Mouse (Mus musculus): Measurements from ENCODE around the gene Csmd2. TPM values are rescaled to one million over a fixed set of nuclear protein-coding genes. Genes with fewer than 3 reads are reported as not detected.

The Csmd2 gene
- polyA plus RNA-seq, 1 experiment, result 0.28 TPM

- DNase-seq (ENCODE audit: low read depth), result no peak
Measured at GRCm38 (mm10) chr4:128241854-128242356, 254.2 kb downstream of the Csmd2 start.

GRCm38 (mm10) chr4:128245201-128245600 lies 257.5 kb downstream of the Csmd2 start:
- DNase-seq (ENCODE audit: low read depth), result no peak

- no peak for DNase-seq (ENCODE audit: low read depth)
Measured at GRCm38 (mm10) chr4:128248676-128249075, 261.0 kb downstream of the Csmd2 start.

- DNase-seq (ENCODE audit: low read depth), result no peak
Measured at GRCm38 (mm10) chr4:128259211-128259610, 271.6 kb downstream of the Csmd2 start.

- no peak for DNase-seq (ENCODE audit: low read depth)
Measured at GRCm38 (mm10) chr4:128260907-128261560, 273.4 kb downstream of the Csmd2 start, which contains the start of gene Hmgb4. Hmgb4 (minus strand) TSS chr4:128260957.

- DNase-seq (ENCODE audit: low read depth), result no peak
Measured at GRCm38 (mm10) chr4:128264491-128264890, 276.8 kb downstream of the Csmd2 start.

- DNase-seq (ENCODE audit: low read depth), result no peak
Measured at GRCm38 (mm10) chr4:128265341-128265740, 277.7 kb downstream of the Csmd2 start.

GRCm38 (mm10) chr4:128269261-128269875 lies 281.7 kb downstream of the Csmd2 start:
- DNase-seq (ENCODE audit: low read depth), result no peak

GRCm38 (mm10) chr4:128270177-128270576 lies 282.5 kb downstream of the Csmd2 start:
- no peak for DNase-seq (ENCODE audit: low read depth)

GRCm38 (mm10) chr4:128270931-128271330 lies 283.3 kb downstream of the Csmd2 start:
- no peak for DNase-seq (ENCODE audit: low read depth)

GRCm38 (mm10) chr4:128272501-128272900 lies 284.8 kb downstream of the Csmd2 start:
- no peak for DNase-seq (ENCODE audit: low read depth)

GRCm38 (mm10) chr4:128273146-128273545 lies 285.5 kb downstream of the Csmd2 start:
- no peak for DNase-seq (ENCODE audit: low read depth)

GRCm38 (mm10) chr4:128275116-128275515 lies 287.5 kb downstream of the Csmd2 start:
- no peak for DNase-seq (ENCODE audit: low read depth)

- DNase-seq (ENCODE audit: low read depth), result no peak
Measured at GRCm38 (mm10) chr4:128275586-128275985, 287.9 kb downstream of the Csmd2 start.

GRCm38 (mm10) chr4:128285009-128285408 lies 297.4 kb downstream of the Csmd2 start:
- DNase-seq (ENCODE audit: low read depth), result no peak

GRCm38 (mm10) chr4:128288095-128288494 lies 300.4 kb downstream of the Csmd2 start:
- no peak for DNase-seq (ENCODE audit: low read depth)

GRCm38 (mm10) chr4:128304049-128304448 lies 316.4 kb downstream of the Csmd2 start:
- DNase-seq (ENCODE audit: low read depth), result no peak

GRCm38 (mm10) chr4:128306011-128306410 lies 318.4 kb downstream of the Csmd2 start:
- DNase-seq (ENCODE audit: low read depth), result no peak

GRCm38 (mm10) chr4:128315328-128315727 lies 327.7 kb downstream of the Csmd2 start:
- DNase-seq (ENCODE audit: low read depth), result no peak

- no peak for DNase-seq (ENCODE audit: low read depth)
Measured at GRCm38 (mm10) chr4:128317951-128318350, 330.3 kb downstream of the Csmd2 start.

- DNase-seq (ENCODE audit: low read depth), result no peak
Measured at GRCm38 (mm10) chr4:128325511-128325910, 337.9 kb downstream of the Csmd2 start.

GRCm38 (mm10) chr4:128326755-128327154 lies 339.1 kb downstream of the Csmd2 start:
- no peak for DNase-seq (ENCODE audit: low read depth)

GRCm38 (mm10) chr4:128327421-128327820 lies 339.8 kb downstream of the Csmd2 start:
- DNase-seq (ENCODE audit: low read depth), result no peak

Data from gonadal fat pad, adult 2 months (tissue).